Mouse (Mus musculus) heart, postnatal 14 days (tissue): Measurements from ENCODE around the gene Senp3. TPM values are rescaled to one million over a fixed set of nuclear protein-coding genes. Genes with fewer than 3 reads are reported as not detected.
"Not testable (repeated sequence)": the region's sequence is repeated elsewhere in the genome, so short reads cannot be mapped to it uniquely, and the experiment has no call there.

Experiments used
- DNase-seq, 2 experiments: peaks; one replicate each; pipeline ENCODE4 v3.0.0; 2021 to 2022
- intact Hi-C: fragments of 180-260 bp; cut with DNase I; formaldehyde crosslinking; loops from one replicate; pipeline ENCODE4 v1.15.1; 2025
- long read RNA-seq, 2 experiments: library from polyadenylated mRNA; stranded (forward); transcript quantifications; one replicate each; pipeline ENCODE4 v2.0.0; 2021
- total RNA-seq, 2 experiments: library from RNA; stranded (reverse); gene quantifications; 2 replicates each; pipeline ENCODE4 v1.2.3; 2021

Senp3 gene
- 10 to 100 TPM; 39.7 to 42.1 TPM for total RNA-seq
- long read RNA-seq, experiment 1, transcript Senp3-201 (11 exons, 2,313 nt), result major isoform, 6 of 13 reads
- long read RNA-seq, experiment 1, partial matches to known transcripts, result 5 of 13 reads
- long read RNA-seq, experiment 1, other reads (novel, unspliced or antisense), result 0 of 13 reads
- long read RNA-seq, experiment 2, partial matches to known transcripts, result 9 of 14 reads
- long read RNA-seq, experiment 2, other reads (novel, unspliced or antisense), result 2 of 14 reads

DNA sequence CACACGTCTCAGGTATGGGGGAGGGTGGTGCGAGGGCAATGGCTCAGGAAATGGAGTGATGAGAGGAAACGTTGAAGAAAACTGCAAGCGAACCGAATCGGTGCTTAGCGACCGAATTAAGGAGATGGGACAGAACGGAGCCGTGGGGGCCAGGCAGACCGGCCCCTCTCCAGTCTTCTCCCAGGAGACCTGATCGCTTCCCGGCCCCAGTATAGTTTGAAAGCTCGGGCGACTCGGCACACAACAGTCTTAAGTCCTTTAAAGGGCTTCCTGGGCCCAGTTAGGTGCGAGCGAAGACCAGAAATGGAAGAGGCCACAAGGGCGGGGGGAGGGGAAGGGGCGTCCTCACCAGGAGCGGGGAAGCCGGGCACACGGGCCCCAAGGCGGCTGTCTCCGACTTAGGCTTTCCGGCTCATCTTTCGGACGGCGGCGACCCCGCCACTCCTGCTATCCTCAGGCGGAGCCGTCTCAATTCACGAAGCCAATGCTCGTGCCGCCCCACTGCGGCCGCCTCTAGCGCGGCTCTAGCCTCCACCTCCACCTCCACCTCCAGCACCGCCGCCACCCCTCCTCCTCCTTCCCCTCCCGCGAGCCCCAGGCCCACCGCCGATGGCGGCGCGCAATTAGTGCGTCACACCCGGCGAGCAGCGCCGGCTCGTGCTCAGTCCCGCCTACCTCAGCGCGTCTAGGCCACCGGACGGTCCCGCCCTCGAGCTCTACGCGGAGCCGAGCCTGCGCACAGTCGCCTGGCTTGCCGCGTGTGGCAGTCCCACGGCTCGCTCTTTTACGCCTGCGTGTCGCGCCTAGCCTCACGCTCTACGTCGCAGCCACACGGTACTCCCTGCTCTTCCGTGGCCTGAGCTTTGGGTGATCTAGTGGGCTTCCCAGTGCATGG is at the start of gene Senp3:
Gene Senp3, minus strand, starts transcription at position 771 of the 895 bp plus-strand sequence.
- peak; percentile 97 to 98 for DNase-seq
- intact Hi-C loops, result loop anchor here (2.0 to 5.0 kb wide), 2 partner anchors 73 to 196 kb away; partner anchors contain the start of gene Tmem95

DNA sequence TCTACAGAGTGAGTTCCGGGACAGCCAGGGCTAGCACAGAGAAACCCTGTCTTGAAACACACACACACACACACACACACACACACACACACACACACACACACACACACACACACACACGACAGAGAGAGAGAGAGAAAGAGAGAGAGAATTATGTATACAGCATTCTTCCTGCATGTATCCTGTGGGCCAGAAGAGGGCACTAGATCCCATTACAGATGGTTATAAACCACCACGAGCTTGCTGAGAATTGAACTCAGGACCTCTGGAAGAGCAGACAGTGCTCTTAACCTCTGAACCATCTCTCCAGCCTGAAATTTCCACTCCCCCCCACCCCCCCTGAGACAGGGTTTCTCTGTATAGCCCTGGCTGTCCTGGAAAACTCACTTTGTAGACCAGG is 49.5 kb upstream of the Senp3 start:
- not testable (repeated sequence) for DNase-seq
- intact Hi-C loops, result loop anchor here (5.0 kb wide), 1 partner anchor 146 kb away; the partner anchor contains the start of gene Tmem95

DNA sequence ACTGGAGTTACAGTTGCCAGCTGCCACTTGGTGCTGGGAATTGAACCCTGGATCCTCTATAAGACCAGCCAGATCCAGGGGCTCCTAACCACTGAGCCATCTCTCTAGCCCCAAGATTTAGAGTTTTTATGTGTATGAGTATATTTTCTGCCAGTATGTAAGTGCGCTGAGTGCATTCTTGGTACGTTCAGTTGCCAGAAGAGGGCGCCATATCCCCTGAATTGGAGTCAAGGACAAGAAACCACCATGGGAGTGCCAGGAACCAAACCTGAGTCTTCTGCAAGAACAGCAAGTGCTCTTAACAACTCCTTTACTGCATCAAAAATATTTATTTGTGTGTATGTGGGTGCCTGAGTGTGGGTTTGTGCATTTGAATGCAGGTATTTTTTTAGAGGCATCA is 47.2 kb upstream of the Senp3 start:
- DNase-seq, result peak; percentile 53 to 72
- intact Hi-C loops, result no loop called here

DNA sequence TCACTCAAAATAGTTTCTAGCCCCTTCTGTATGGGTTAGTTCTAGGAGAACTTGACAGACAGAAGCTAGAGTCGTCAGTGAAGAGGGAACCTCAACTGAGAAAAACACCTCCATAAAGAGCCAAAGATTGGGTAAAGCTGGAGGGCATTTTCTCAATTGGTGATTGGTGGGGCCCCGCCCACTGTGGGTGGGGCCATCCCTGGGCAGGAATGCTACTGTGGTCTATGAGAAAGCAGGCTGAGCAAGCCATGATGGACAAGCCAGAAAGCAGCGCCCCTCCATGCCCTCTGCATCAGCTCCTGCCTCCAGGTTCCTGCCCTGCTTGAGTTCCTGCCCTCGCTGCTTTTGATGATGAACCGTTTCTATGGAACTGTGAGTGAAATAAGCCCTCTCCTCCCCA is 44.1 kb upstream of the Senp3 start:
- intact Hi-C loops, result no loop called here
- DNase-seq, result no peak

GRCm38 (mm10) chr11:69723074-69723473 is 41.2 kb upstream of the Senp3 start:
- no peak for DNase-seq
- intact Hi-C loops, result no loop called here

DNA sequence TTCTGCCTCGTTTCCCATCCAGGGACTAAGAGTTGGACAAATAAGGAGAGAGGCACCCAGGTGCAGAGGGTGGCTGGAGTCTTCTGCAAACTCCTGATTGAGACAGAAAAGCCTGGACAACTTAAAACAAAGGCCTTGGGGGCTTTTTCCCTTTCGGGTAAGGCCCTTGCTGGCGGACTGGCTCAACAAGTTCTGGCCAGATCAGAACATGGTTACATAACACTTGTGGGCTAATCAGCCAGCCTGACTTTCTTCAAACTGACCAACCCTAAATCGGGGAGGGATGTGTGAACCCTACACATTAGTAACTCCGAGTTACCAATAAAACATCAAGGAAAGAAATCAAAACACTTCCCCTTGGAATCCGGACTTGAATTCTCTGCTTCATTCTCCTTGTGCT is 39.0 kb upstream of the Senp3 start:
- DNase-seq, result no peak
- intact Hi-C loops, result no loop called here

- intact Hi-C loops, result no loop called here
- no peak for DNase-seq
These were observed 37.5 kb upstream of the Senp3 start for GRCm38 (mm10) chr11:69719423-69719822.

DNA sequence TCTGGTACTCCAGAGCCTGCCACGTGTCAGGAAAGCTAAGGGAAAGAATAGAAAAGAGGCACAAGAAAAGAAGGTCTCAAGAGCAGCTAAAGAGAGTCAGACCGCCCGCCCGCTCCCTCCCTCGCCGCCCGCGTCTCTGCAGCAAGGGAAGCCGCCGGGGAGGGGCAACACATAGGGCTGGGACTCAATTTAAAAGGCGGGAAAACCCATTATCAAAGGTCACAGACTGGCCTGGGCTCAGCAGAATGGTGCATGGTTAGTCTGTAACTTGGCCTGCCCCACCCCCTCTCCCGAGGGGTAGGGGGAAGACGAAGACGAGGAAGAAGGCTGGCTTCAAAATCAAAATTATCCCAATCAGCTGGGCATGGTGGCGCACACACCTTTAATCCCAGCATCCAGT is 36.8 kb upstream of the Senp3 start:
- no peak for DNase-seq
- intact Hi-C loops, result no loop called here

GRCm38 (mm10) chr11:69716953-69717352 is 35.1 kb upstream of the Senp3 start:
- intact Hi-C loops, result no loop called here
- DNase-seq, result no peak

DNA sequence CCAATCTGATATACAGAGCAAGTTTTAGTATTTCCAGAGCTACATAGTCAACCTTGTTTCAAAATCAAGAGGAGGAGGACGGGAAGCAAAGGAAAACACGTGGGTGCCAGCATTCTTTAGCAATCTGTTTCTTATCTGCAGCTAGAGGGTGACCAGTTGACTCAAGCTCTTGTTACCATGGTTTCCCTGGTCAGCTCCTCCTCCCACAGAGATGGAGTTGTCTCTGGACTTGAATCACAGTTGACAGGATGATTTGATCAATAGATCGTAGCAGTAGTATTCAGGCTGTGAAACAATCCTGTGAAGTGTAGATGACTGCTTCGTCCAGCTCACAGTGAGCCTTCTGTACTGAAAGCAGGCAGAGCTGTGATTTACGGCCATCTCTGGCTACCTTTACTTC is 34.0 kb upstream of the Senp3 start:
- intact Hi-C loops, result loop anchor here (1.0 kb wide), 1 partner anchor 33 kb away; no protein-coding TSS in a partner anchor
- DNase-seq, result no peak

GRCm38 (mm10) chr11:69715482-69715881 is 33.6 kb upstream of the Senp3 start:
- peak; percentile 28 to 52 for DNase-seq
- intact Hi-C loops, result loop anchor here (1.0 kb wide), 1 partner anchor 32 kb away; no protein-coding TSS in a partner anchor

DNA sequence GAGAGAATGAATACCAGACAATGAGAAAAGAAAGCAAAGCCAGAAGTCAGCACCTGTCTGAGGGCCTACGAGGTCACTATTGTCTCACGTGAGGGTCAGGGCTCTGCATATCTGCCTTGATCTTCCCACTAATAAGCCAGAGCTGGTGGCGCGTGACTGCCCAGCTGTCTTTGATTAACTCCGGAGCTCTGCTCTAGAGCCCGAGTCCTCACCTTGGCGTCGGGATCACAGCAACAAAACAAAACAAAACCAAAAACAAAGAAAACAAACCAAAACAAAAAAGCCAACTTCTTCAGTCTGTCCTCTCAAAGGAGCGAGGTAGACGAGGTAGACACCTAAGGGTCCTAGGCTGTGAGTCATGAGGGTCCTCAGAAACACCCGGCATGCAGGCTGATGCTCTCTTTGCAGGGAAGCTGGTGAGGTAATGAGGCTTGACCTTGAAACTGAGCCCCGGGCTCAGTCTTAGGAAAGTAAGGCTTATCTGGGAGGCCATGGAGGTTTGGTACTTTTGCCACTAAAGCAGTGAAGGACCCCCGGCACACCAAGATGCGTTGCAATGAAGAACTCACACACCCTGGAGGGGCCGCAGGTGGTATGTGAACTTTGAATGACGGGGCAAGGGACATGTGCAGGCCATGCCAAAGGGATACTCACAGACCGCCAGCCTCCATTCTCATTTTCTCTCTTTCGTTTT is 32.9 kb upstream of the Senp3 start:
- intact Hi-C loops, result loop anchor here (1.0 kb wide), 1 partner anchor 31 kb away; no protein-coding TSS in a partner anchor
- no peak for DNase-seq

GRCm38 (mm10) chr11:69712954-69713672 is 31.2 kb upstream of the Senp3 start:
- intact Hi-C loops, result no loop called here

GRCm38 (mm10) chr11:69711082-69711481 is 29.2 kb upstream of the Senp3 start:
- no peak for DNase-seq
- intact Hi-C loops, result no loop called here

More at GRCm38 (mm10) chr11:69712954-69713672, 31.2 kb upstream of the Senp3 start:
- DNase-seq, result no peak

DNA sequence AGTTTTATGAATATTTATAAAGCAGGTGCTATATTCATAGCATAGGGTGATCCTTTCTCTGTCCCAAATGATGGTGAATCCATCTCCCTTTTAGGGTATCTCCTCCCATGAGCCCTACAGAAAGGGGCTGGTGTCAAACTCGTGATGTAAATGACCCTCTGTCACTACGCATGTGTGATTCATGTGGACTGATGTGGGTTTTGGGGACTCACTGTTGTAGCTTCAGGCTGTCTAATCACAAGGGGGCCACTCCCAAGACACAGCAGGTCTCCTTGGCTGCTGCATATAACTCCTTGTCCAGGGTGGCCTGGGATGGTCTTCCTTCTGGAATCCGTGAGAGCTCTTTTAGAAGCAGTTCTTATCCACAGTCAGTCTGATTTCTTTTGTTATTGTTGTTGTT is 28.6 kb upstream of the Senp3 start:
- DNase-seq, result no peak

DNA sequence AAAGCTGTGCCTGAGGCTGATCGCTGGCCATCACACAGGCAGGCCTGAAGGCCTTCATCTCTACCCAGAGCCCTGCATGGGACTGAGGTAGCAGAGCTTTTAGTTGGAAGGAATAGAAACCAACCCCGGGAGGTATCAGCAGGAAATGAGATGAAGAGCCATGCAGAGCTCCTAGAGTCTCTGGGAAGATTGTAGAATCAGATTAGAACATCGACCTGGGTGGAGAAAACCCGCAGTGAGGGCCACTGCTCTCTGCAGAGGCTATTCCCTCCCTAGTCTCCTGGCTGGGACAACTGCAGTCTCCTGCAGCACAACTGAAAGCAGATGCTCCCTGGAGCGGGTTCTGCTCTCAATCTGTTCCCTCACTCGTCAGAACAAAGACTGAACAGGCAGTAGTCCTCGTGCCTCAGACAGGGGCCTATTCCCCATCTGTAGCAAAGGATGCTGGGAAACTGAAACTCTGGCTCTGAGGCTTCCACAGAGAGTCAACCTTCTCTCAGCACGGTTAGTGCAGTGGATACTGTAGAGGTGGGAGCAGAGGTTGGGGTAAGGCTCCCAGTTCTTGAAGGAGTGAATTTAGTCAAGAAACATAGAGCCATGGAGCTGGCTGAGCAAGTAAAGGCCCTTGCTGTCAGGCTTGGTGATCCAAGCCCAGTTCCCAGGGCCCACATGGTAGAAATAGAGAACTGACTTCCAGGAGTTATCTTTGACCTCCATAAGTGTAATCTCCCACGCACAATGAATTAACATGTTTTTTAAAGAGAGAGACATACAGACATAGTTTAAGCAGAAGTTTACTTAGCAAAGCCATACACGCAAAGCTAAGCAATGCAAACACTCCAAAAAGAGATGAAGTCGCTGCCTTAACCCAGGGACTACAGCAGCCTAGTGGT is 27.9 kb upstream of the Senp3 start:
- intact Hi-C loops, result no loop called here
- DNase-seq, result no peak

More for the DNA sequence above, 28.6 kb upstream of the Senp3 start:
- intact Hi-C loops, result no loop called here

DNA sequence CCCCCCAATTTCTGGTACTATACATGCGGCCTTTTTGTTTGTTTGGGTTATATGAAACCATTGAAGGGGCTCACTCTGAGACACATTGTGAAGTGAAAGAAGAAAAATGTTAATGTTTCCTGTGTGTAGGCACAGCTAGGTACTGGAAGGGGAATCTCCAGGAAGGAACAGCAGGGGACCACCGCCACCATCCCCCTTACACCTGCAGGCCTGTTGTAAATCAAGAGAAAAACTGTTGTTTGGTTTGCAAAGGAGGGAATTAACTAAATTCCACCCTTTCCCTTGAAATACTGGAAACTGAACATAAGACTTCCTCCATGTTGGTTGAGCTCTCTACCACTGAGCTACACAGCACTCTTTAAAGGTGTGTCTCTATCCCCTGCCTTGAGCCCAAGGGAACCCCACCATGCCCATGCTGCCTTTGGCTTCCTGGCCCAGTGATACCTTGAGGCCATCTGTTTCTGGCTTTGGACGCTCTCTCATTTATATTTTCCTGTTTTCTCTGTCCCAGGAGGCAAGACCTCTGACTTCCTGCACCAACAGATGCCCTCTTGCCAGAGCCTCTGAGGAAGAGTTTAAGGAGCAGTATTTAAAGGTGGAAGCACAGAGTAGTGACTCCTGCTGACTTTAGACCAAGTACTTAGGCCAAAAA is 26.9 kb upstream of the Senp3 start:
- DNase-seq, result no peak
- intact Hi-C loops, result no loop called here

- intact Hi-C loops, result no loop called here
These were observed 26.0 kb upstream of the Senp3 start for GRCm38 (mm10) chr11:69707873-69708381.

More at GRCm38 (mm10) chr11:69707873-69708381, 26.0 kb upstream of the Senp3 start:
- no peak for DNase-seq
